Mouse (Mus musculus) retina, embryonic 14.5 days (tissue): Measurements from ENCODE around the gene Fam53b.

Experiments
- DNase-seq: peaks from one replicate; pipeline ENCODE4 v3.0.0-alpha.2; 2015; ENCODE audit warnings: low spot score

The Fam53b gene

DNA sequence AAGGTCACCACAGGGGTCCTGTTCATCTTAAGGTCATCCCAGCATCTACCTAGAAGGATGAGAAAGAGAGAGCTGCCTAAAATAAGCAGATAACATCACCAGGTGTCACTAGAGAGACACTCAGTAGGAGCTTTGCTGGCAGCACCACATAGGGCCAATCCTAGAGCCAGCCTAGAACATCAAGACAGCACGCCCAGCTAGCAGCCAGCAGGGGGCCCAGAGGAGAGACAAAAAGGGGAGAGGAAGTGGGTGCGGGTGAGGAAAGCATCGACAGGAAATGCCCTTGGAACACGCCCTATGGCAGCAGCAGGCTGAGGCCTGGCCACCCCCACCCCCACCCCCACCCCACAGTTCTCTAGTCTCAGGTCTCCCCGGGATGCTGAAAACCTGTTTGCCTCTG is 78.5 kb downstream of the Fam53b start:
- DNase-seq, result no peak

DNA sequence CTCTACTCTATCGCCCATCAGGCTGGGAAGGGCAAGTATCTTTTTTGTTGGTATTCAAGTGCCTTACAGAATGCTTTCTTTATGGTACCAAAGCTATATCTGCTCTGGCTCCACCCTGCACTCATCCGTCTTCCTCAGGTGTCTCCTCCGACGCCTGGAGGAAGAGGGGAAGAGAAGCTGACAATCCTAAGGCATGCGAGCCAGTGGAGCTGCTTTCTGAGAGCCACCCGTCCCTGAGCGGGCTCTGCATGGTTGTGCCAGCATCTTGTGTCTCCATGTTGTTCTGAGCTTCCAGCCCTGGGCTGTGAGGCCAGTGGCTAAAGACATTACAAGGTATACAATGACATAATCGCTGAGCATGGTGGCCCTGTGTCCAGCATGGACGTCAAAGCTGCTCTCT is 79.5 kb downstream of the Fam53b start:
- no peak for DNase-seq

DNA sequence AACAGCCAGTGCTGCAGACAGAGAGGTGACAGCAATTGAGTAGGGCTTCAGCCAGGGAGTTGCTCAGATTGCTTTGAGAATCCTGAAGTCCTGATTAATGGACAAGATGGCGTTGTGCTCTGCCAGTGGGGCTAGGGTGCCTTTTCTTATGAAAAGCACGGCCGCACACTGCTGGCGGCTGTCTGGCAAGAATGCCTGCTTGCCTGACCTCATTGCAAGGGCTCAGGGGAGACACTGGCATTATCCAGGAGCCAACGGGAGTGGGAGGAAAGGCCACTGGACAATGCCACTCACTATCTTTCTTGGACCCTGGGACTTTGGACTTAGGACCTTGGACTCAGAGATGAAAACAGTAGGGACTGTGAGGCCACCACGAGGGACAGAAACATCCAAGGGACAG is 80.2 kb downstream of the Fam53b start:
- peak; percentile 41 for DNase-seq

DNA sequence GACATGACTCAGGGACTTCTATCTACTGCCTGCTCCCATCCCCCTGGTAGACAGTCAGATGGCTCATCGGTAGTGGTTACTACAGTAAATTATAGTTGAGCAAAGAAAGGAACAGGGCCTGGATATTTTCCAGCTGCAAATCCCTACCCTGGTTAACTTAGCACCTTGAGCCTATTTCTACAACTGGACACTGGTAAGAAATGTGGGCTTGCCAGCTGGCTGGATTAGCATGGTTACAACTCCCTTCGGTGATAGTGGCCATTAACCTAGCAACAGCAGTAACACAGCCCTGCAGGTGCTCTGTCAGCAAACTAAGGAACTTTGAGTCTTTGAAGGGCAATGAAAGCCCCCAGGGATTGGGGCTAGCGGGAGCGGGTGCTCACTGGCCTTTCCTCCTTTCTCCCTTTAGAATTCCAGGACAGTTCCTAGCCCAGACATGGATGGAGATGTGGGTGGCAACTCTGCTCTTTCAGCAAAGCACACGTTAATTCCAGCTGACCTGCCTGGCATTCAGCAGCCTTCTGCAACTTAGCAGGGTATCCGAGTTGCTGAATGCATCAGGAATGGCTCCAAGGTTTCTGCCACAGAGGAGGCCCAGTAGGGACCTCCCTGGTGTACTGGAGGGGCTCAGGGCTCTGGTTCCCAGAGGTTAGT is 81.4 kb downstream of the Fam53b start:
- DNase-seq, result peak; percentile 58

DNA sequence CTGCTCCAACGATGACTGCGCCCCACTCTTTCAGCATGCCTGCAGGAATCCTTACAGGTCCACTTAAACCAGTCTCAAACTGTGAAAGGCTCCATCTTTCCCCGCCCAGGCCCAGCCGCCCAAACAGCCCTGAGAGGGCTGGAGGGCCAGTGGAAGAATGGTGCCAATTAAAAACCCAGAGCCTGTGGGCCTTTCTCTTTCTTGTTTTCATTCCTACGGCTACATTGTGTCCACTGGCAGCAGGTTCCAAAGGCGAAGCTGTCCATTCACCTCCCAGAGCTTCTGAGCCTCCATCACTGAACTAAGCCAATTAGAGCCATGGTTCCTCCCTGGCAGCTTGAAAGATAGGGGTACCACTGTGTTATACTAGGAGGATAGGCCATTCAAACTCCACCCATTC is 82.1 kb downstream of the Fam53b start:
- DNase-seq, result peak; percentile 42

DNA sequence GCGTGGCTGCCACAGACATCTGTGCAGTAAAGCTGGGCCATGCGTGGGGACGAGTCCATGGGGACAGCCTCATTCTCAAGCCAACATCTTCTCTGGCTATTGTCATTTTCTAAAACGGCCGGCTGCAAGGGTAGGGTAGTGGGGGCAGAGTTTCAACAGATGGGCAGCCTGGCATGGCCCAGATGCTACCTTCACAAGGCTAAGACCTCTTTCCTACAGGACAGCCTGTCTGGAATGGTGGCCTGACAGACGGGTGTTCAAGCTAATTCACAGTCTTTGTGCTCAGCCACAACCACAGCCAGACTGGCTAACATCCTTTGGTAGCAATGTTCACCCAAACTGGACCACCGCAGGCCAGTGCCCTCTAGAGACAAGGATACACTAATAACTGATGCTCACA is 83.2 kb downstream of the Fam53b start:
- DNase-seq, result no peak

DNA sequence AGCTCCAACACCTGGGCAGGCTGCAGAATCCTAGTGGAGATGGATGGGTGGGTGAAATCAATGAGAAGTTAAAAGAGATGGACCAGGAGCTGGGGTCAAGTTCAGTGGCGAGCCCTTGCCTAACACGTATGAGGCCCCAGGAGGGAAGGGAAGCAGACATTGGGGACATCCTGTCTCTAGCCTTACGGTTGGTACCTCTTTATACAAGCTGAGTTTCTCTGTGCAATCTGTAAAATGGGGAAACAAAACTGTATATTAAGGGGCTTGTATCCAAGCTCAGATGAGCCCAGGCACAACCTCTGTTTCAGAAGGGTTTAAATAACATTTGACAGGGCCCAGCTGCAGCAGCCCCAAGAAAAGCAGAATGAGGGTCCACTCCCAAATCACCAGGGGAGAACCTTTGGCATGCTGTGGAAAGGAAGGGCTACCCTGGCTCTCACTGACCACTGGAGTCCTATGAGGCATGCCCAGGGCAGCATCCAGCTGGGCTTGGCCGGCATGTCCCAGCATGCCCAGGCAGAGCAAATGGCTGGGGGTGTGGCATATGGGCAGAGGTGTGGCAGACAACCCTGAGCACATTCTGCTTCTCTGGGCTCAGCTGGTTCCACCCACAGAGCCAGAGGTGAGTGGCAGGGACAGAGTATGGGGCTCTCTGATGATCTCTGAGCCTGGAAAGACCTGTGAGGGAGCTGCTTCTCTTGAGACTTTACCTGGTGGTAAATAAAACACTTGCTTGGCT is 84.4 kb downstream of the Fam53b start:
- DNase-seq, result no peak

DNA sequence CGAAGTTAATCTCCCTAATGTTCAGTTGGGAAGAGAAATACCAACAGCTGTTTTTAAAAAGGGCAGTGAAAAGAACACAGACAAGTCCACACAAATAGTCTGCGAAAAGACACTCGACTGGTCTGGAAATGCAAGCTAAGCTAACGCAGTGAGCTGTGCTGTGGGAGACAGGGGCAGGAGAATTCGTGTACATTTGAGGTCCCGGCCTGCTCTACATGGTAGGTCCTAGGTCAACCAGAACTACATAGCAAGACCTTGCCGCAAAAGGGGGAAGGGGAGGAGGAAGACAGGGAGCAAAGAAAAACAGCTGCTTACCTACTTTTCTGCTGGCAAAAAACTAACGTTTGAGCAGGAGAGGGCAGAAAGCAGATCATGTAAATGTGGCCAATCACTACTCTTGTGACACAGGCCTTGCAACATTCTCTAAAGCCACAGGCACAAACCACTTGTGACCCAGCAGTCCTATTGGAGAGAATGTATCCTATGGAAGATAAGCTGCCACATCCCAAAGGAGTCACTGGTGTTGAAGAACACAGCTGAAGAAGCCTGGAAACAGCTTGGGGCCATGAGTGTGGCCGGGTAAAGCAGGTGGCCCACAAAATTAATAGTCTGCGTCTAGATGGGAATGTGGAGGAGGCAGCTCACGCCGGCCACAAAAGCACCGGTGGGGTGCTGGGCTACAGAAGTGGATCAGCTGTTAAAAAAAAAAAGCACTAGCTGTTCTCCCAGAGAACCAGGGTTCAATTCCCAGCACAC is 87.4 kb downstream of the Fam53b start:
- no peak for DNase-seq

DNA sequence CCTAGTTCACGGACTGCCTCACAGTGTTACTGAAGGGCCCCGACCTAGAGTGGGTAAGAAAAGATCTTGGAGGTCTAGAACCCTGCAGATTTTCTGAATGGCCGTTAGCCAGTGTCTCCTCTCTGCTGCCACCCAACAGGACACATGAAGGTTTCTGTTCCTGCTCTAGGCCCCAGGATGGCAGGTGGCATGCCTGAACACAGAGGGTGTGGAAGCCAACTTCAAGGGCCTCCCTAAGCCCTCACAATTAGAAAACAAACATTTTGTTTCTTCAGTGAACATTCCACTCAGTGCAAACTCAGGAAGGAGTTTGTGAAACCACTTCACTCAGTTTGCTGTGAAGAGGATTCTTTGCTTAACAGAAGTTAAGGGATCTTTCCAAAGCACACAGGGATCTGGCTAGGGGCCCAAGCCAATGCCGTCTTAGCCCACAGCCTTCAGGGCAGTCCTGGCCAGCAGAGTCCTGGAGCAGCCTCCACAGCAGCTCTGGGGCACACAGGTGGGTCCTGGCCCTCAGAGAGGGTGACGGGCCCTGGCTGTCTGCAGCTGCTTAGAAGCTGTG is 89.1 kb downstream of the Fam53b start:
- DNase-seq, result no peak

DNA sequence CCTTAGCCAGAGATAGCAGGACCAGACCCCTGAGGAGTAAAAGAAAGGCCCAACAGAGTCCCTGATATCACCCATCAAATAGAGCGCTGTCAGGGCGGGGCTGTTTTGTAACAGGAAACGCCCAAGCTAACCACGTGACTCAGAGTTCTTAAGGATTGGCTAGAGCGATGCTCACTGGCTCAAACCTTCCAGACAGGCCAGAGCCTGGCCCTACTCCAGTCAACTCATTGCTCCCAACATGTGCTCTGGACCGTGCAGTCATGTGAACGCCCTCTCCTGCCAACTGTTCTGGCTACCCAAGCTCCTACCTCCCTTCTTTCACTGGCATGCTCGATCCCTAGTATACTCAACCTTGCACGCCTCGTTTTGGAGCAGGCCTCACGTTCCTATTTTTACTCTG is 89.8 kb downstream of the Fam53b start:
- DNase-seq, result no peak

DNA sequence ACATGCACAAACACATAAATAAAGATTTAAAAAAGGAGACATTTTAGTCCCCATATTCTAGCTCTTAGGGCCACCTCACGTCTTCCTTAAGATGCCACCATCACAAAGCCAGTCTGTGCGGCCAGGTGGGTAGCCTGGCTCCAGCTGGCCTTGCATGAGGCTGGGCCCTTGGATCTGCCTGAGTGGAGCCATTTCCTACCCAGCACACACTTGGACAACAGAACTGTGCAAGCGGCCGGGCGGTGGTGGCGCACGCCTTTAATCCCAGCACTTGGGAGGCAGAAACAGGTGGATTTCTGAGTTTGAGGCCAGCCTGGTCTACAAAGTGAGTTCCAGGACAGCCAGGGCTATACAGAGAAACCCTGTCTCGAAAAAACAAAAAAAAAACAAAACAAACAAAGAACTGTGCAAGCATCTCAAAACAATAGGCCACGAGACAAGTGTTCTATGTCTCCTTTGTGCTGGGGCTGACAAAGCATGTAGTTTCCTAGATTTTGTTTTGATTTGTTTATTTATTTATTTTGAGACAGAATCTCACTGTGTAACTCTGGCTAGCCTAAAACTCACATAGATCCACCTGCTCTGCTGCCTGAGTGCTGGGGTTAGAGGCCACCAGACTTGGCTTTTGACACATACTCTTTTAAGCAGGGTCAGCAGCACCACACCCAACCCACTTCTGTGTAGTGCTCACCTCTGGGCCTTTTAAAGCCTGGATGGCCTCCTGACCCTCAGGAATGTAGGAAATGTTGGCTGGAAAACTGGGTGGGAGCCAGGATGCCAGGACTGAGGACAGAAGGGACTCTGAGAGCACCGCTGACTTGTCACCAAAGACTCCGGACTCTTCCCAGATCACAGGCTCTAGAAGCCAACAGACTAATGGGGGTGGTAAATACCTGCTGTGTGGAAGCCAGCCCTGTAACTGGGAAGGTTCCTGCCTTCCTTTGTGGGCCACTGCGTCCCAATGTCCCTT is 91.0 kb downstream of the Fam53b start:
- DNase-seq, result no peak

DNA sequence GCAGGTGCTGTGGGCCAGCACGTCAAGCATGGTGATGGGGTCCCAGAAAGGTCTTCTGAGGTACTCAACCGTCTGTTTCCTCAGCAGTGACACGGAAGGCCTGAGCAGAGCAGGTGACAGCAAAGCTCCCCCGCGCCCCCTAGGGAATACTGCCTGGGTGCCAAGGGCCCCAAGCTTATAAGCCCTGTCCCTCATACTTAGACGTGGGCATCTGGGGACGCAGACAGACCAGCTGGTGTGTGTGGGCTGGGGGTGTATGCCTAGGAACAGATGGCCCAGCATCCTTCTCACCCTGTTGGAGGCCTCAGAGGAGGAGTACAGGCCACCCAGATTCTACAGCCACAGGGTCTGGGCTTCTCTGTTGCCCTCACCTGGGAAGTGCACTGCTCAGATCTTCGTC is 93.1 kb downstream of the Fam53b start:
- DNase-seq, result peak; percentile 65

DNA sequence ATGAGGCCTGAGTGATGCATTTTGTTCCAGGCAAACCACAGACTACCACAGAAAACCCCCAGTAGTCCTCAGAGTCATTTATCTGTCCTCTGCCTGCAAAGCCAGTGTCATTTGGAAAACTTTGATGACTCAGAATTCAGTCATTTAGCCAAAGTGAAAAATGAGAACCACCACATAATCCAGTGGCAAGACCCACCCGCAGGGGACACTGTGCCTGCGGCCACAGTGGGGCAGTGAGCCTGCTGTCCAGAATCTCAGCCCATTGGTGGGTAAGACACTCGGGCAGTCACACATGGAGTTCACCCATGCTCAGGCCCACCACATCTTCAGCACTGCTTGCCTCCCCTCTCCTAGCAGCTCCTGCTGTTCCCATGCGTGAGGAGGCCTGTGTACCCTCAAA is 94.1 kb downstream of the Fam53b start:
- no peak for DNase-seq

DNA sequence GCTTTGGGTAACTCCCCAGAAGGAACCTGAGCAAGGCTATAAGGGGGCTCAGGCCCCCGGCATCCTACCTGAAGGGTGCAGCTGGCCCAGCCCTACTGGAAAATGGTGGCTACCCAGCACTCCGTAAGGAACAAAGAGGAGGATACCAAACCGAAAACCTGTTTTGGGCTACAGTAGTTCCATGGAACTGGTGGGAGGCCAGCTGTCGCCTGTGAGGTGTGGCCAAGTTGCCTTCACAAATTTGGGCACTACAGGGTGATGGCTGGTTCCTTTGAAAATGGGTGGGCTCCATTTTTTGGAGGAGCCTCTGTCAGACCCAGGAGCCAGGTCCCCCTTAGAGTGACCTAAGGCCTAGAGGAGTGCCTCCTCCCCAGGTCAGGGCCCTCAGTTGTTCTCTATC is 98.4 kb downstream of the Fam53b start:
- DNase-seq, result no peak

DNA sequence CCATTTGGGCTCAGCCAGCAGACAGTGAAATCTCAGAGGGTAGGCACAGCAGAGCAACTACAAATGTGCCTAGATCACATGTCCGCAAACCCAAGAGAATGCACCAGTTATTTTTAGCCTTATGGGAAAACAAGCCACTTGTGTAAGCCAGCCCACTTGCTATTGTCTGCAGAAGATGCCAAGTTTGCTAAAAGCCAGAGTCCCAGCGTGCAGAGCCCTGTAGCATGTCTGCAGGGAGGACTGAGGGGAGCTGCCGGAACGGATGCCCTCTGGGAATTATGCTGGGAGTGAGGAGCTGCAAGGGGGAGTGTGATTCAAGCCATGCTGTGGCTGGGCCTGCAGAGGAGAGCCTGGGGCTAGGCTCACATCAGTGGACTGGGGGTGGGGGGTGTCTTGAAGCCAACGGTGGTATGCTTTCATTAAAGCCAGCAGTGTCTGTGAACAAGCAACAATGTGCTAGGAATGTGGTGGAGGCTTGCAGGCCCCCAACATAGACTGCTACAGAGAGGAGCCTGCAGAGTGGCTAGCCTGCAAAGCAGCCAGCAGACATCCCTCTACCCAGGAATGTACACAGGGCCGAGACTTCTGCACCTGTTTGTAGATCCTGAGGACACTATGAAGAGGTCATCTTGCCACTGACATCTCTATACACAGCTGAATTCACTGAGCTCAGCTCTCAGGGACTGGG is 99.3 kb downstream of the Fam53b start:
- peak; percentile 40 for DNase-seq

DNA sequence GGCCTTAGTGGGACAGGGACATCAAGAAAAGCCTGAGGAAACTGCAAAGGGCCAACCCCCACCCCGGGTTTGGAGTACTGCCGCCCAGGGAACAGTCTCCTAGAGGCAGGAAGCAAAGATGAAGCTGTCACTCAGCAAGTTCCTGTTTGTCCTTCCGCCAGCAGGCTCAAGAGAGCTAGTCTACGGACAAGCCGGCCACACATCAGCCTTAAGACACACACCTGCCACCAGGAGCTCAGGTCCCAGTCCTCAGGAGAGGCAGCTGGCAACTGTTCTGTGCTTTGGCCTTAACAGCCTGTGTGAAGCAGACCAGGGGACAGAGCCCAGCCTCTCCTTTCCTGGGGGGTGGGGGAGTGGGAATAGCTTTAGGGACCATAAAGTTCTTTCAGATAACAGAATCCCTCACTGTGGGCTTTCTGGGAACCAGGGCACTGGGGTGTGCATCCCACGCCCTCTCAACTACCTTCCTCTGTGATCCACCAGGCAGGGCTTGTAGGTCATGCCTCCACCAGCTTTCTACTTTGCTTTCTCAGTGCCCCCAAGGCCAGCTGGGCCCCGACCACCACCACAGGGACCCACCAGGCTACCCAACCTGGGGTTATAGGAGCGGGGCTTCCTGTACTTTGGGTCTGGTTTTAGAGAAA is 100.1 kb downstream of the Fam53b start:
- no peak for DNase-seq

DNA sequence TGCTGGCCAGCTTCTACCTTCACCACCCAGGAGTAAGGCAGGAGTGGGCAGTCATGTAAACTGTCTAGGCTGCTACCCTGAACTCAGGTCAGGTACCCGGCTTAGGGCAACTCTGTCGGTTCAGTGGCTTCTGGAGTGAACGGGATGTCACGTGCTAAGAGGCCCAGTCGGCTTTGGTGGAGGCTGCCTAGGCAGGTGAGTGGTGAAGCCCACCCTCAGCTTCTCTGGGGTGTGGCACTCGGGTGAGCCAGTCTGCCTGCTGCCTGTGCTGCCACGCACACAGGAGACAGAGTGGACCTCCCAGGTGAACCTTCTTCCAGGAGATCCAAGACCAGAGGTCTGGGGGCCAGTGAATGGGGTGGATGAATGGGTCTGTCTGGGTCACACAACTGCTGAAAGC is 100.7 kb downstream of the Fam53b start:
- no peak for DNase-seq

DNA sequence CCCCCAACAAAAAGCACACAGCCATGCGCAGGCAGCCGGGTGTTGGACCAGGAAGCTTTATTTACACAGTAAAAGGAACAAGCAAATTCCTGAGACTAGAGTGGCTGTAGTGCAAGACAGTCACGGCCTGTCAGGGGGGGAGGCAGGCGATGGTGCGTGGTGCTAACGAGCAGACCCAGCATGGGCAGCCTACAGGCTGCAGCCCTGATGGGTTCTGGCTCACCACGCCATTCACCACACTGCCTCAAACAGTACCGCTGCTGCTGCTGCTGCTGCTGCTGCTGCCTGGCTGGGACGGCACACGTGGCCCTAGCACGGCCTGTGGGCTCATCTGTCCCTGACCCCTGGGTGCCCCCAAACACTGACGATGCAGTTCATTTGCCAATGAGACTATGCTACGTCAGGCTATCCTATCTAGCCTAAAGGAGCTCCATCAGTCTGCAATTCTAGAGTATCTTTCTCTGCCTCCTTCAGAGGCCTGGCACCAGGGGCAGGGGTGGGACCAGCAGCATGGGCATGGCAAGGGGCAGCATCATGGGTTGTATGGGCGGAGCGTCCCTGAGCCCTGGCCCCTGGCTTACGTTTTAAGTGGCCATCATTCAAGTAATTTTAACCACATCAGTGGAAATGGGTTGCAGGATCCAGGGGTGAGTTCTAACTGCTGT is 101.5 kb downstream of the Fam53b start:
- DNase-seq, result peak; percentile 47

DNA sequence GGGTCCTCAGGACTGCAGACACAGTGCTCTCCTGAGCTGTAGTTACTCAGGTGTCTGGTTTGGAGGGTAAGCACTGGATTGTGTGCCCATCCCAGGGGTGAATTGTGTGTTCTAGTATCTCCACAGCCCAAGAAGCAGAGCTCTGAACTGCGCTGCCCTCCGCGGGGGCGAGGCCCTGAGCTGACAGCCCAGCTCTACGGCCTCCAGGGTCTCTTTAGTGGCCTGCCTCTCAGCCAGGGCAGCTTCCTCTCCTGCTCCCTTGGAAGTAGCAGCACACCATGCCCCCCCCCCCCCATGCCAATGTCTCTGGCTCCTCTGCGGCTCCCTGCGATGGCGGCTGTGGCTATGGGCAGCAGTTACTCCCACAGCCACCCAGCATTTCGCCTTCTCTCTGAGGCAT is 102.1 kb downstream of the Fam53b start:
- no peak for DNase-seq

DNA sequence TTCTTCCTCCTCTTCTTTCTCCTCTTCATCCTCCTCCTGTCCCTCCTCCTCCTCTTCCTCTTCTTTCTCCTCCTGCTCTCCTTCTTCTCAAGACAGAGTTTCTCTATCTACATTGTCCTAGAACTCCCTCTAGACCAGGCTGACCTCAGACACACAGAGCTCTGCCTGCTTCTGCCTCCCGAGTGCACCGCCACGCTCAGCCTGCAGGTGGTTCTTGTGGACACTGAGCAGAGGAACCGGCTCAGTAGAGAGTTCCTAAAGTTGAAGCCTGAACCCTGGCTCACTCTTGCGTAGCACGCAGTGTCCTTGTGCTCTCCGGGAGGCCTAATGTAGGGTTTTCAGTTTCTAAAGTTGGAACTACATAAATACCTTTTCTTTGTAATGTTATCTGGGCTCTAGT is 108.6 kb downstream of the Fam53b start:
- no peak for DNase-seq
